Mouse (Mus musculus) forebrain, embryonic 14.5 days (tissue): ENCODE results near the gene Pla2g4b. TPM values are rescaled to one million over a fixed set of nuclear protein-coding genes. Genes with fewer than 3 reads are reported as not detected.

ENCODE experiments used
- ATAC-seq: fragments of 200-750 bp; cut with Nextera tagmentation; 2 replicates; pipeline ENCODE4 v1.8.0; 2017; ENCODE audit warnings: mild to moderate bottlenecking, moderate library complexity
- DNase-seq: peaks from one replicate; pipeline ENCODE4 v3.0.0-alpha.2; 2015; ENCODE audit warnings: low spot score
- H3K27ac ChIP-seq: fragments of 300-500 bp; sonication (generic); 2 replicates; pipeline ENCODE4 v1.5.1; 2014; ENCODE audit warnings: low read depth, mild to moderate bottlenecking, control low read depth, low read length, moderate library complexity
- H3K27me3 ChIP-seq: fragments of 300-500 bp; sonication (generic); replicated peaks from 2 replicates; pipeline ENCODE4 v1.6.1; 2014; ENCODE audit warnings: low read length, control low read depth, mixed read lengths; ENCODE audit not compliant: control insufficient read depth, insufficient read depth
- H3K36me3 ChIP-seq: fragments of 300-500 bp; sonication (generic); 2 replicates; pipeline ENCODE4 v1.6.1; 2014; ENCODE audit warnings: low read length, control low read depth; ENCODE audit not compliant: control insufficient read depth, insufficient read depth
- H3K4me1 ChIP-seq: fragments of 300-500 bp; sonication (generic); 2 replicates; pipeline ENCODE4 v1.6.1; 2014; ENCODE audit warnings: antibody characterized with exemption, low read length, control low read depth; ENCODE audit not compliant: control insufficient read depth, insufficient read depth
- H3K4me2 ChIP-seq: fragments of 300-500 bp; sonication (generic); 2 replicates; pipeline ENCODE4 v1.6.1; 2014; ENCODE audit warnings: mild to moderate bottlenecking, control low read depth, low read length
- H3K4me3 ChIP-seq: fragments of 300-500 bp; sonication (generic); 2 replicates; pipeline ENCODE4 v1.5.1; 2014; ENCODE audit warnings: low read depth, low read length, control low read depth
- H3K9ac ChIP-seq: fragments of 300-500 bp; sonication (generic); 2 replicates; pipeline ENCODE4 v1.6.1; 2014; ENCODE audit warnings: mild to moderate bottlenecking, low read length, control low read depth, moderate library complexity
- H3K9me3 ChIP-seq: fragments of 300-500 bp; sonication (generic); replicated peaks from 2 replicates; pipeline ENCODE4 v1.6.1; 2016; ENCODE audit warnings: low read length, control low read depth, mixed read lengths; ENCODE audit not compliant: control insufficient read depth
- WGBS: fragments of 180-500 bp; shearing (Covaris S2); extraction: QIAGEN DNeasy Blood & Tissue Kit; methylation state at CpG from one replicate; pipeline ENCODE4 v1.1.7; 2014; 5-methylcytosine and 5-hydroxymethylcytosine counted together
- polyA plus RNA-seq: library from polyadenylated mRNA; unstranded; fragments of >200 nt; fragmentation: Nextera tagmentation; extraction: Ambion mirVana; gene quantifications from 2 replicates; pipeline ENCODE4 v1.2.1, GENCODE M21; 2014

The Pla2g4b gene
- polyA plus RNA-seq, 1 experiment from 2014 or later, result 1.5 TPM

DNA sequence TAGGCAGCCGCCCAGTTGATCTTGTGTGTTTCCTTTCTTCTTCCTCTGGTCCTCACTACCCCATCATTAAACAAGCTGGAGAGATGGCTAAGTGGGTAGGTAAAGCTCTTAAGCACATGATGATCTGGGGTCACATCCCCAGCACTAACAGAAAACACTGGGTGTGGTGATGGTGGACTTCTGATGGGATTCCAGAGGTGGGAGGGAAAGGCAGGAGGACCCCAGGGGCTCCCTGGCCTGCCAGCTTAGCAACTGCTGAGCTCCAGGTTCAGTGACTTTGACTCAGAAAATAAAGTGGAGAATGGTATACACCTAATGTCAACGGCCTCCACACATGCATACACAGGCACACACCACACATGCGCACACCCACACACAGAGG, 5.3 kb upstream of the Pla2g4b start:
- 52% methylated on average over 3 of the region's 3 CpGs for WGBS
- peak; percentile 24; the same call in 1 of the 2 replicates for ATAC-seq

GRCm38 (mm10) chr2:120030380-120030779, 2.8 kb upstream of the Pla2g4b start:
- H3K4me3 ChIP-seq, result no peak overlapping the region
- DNase-seq (no peak), ATAC-seq (no peak)
- H3K4me1 ChIP-seq, result peaks cover 11% of the 10 kb centered on the region
- H3K4me2 ChIP-seq, result no peak overlapping the region
- H3K9me3 ChIP-seq, result no peaks in the 10 kb centered on the region
- H3K9ac ChIP-seq, result no peak overlapping the region
- peaks cover 26% of the 10 kb centered on the region for H3K36me3 ChIP-seq
- H3K27me3 ChIP-seq, result no peaks in the 10 kb centered on the region
- H3K27ac ChIP-seq, result no peak overlapping the region
- WGBS, result 93% methylated on average over 8 of the region's 8 CpGs

More for the DNA sequence above, 5.3 kb upstream of the Pla2g4b start:
- H3K4me2 ChIP-seq, result peak overlapping the region; percentile 79
- H3K27me3 ChIP-seq, result no peaks in the 10 kb centered on the region
- peak overlapping the region; percentile 85 for H3K27ac ChIP-seq
- no peaks in the 10 kb centered on the region for H3K9me3 ChIP-seq
- peaks cover 38% of the 10 kb centered on the region for H3K36me3 ChIP-seq
- DNase-seq, result no peak
- H3K9ac ChIP-seq, result peak overlapping the region; percentile 73
- H3K4me1 ChIP-seq, result peaks cover 11% of the 10 kb centered on the region
- H3K4me3 ChIP-seq, result peak overlapping the region; percentile 72

GRCm38 (mm10) chr2:120033726-120034125, 509 bp downstream of the Pla2g4b start:
- Histone ChIP-seq H3K27me3 (no peaks in the 10 kb centered on the region), H3K9me3 (no peaks in the 10 kb centered on the region), H3K4me2 (no peak overlapping the region), H3K4me1 (no peaks in the 10 kb centered on the region), H3K4me3 (no peak overlapping the region), H3K36me3 (peaks cover 58% of the 10 kb centered on the region), H3K27ac (no peak overlapping the region), H3K9ac (no peak overlapping the region)
- 79% methylated on average over 5 of the region's 5 CpGs for WGBS
- ATAC-seq (no peak), DNase-seq (no peak)

GRCm38 (mm10) chr2:120037744-120038143, 4.5 kb downstream of the Pla2g4b start:
- Histone ChIP-seq H3K27me3 (no peaks in the 10 kb centered on the region), H3K4me2 (no peak overlapping the region), H3K36me3 (peaks cover 81% of the 10 kb centered on the region), H3K9me3 (no peaks in the 10 kb centered on the region), H3K4me3 (no peak overlapping the region), H3K4me1 (no peaks in the 10 kb centered on the region), H3K27ac (no peak overlapping the region), H3K9ac (no peak overlapping the region)
- no peak for ATAC-seq
- WGBS, result 90% methylated on average over 8 of the region's 9 CpGs
- DNase-seq, result no peak

GRCm38 (mm10) chr2:120040991-120041390, 7.8 kb downstream of the Pla2g4b start:
- Histone ChIP-seq H3K4me2 (no peak overlapping the region), H3K36me3 (peaks cover 65% of the 10 kb centered on the region), H3K9ac (no peak overlapping the region), H3K27ac (no peak overlapping the region), H3K9me3 (no peaks in the 10 kb centered on the region), H3K4me1 (no peaks in the 10 kb centered on the region), H3K4me3 (no peak overlapping the region), H3K27me3 (no peaks in the 10 kb centered on the region)
- WGBS, result 92% methylated on average over 5 of the region's 5 CpGs
- DNase-seq (no peak), ATAC-seq (no peak)

GRCm38 (mm10) chr2:120044101-120044603, 10.9 kb downstream of the Pla2g4b start:
- DNase-seq (no peak), ATAC-seq (no peak)
- Histone ChIP-seq H3K9me3 (no peaks in the 10 kb centered on the region), H3K4me3 (no peak overlapping the region), H3K36me3 (peaks cover 33% of the 10 kb centered on the region), H3K9ac (no peak overlapping the region), H3K27ac (no peak overlapping the region), H3K4me1 (no peaks in the 10 kb centered on the region), H3K4me2 (no peak overlapping the region), H3K27me3 (no peaks in the 10 kb centered on the region)
- WGBS, result 58% methylated on average over 4 of the region's 4 CpGs

DNA sequence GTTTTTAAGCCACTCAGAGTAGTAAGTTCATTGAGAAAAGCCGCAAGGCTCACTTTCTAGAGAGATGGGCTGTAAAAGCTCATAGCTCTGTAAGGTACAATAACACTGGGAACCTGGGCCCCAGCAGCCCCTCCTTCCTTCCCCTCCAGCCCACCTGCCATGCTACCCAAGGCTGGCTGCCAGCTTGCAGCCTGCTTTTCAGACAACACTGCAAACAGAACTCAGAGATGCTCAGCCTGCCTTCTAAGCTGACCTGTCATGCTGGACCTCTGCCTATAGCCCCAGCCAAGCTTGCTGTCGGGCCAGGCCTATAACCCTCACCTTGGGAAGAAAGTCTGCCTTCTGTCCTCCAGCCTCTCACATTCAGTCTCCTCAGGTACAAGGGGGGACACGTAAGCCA, 11.5 kb downstream of the Pla2g4b start:
- no peaks in the 10 kb centered on the region for H3K4me1 ChIP-seq
- 74% methylated on average over 3 of the region's 3 CpGs for WGBS
- peaks cover 28% of the 10 kb centered on the region for H3K36me3 ChIP-seq
- no peak overlapping the region for H3K4me2 ChIP-seq
- no peak overlapping the region for H3K4me3 ChIP-seq
- no peaks in the 10 kb centered on the region for H3K27me3 ChIP-seq
- H3K9me3 ChIP-seq, result no peaks in the 10 kb centered on the region
- no peak overlapping the region for H3K9ac ChIP-seq
- ATAC-seq, result no peak
- H3K27ac ChIP-seq, result no peak overlapping the region
- no peak for DNase-seq

- H3K9ac ChIP-seq, result no peak overlapping the region
- no peak overlapping the region for H3K27ac ChIP-seq
- no peaks in the 10 kb centered on the region for H3K27me3 ChIP-seq
- H3K36me3 ChIP-seq, result peaks cover 8% of the 10 kb centered on the region
- H3K9me3 ChIP-seq, result no peaks in the 10 kb centered on the region
- 73% methylated on average over 14 of the region's 14 CpGs for WGBS
- H3K4me1 ChIP-seq, result no peaks in the 10 kb centered on the region
- H3K4me2 ChIP-seq, result no peak overlapping the region
- ATAC-seq (no peak), DNase-seq (no peak)
- H3K4me3 ChIP-seq, result no peak overlapping the region
These were observed 13.5 kb downstream of the Pla2g4b start for GRCm38 (mm10) chr2:120046486-120047310.

DNA sequence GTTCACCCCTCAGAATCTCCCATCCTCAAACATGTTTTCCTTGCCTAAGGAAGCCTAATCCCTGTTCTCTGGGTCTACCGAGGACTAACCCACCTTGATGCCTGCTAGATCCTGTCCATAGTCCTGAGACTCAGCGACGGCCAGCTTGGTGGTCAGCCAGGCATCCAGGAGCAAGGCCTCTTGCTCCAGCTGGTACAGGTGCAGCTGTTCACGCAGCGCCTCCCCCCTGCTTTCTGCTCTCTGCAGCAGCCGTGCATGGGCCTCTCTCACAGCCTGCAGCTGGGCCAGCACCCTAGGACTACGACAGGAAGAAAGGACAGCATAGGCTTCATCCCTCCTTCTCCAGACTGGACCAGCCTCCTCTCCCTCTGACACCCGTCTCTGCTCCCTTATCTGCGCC, 15.0 kb downstream of the Pla2g4b start:
- H3K4me2 ChIP-seq, result no peak overlapping the region
- no peaks in the 10 kb centered on the region for H3K9me3 ChIP-seq
- no peak overlapping the region for H3K9ac ChIP-seq
- H3K27me3 ChIP-seq, result no peaks in the 10 kb centered on the region
- no peak overlapping the region for H3K27ac ChIP-seq
- DNase-seq (no peak), ATAC-seq (no peak)
- H3K36me3 ChIP-seq, result no peaks in the 10 kb centered on the region
- WGBS, result 71% methylated on average over 9 of the region's 9 CpGs
- H3K4me1 ChIP-seq, result no peaks in the 10 kb centered on the region
- H3K4me3 ChIP-seq, result no peak overlapping the region
